Mouse (Mus musculus) B cell, adult 67 days (primary cell): Measurements from ENCODE around the gene Gm20403. TPM values are rescaled to one million over a fixed set of nuclear protein-coding genes. Genes with fewer than 3 reads are reported as not detected.

Source experiments
- total RNA-seq, 2 experiments: library from RNA; stranded (reverse); gene quantifications; 4 replicates each; pipeline ENCODE4 v1.2.4; 2023

The Gm20403 gene
- total RNA-seq = not detected

DNA sequence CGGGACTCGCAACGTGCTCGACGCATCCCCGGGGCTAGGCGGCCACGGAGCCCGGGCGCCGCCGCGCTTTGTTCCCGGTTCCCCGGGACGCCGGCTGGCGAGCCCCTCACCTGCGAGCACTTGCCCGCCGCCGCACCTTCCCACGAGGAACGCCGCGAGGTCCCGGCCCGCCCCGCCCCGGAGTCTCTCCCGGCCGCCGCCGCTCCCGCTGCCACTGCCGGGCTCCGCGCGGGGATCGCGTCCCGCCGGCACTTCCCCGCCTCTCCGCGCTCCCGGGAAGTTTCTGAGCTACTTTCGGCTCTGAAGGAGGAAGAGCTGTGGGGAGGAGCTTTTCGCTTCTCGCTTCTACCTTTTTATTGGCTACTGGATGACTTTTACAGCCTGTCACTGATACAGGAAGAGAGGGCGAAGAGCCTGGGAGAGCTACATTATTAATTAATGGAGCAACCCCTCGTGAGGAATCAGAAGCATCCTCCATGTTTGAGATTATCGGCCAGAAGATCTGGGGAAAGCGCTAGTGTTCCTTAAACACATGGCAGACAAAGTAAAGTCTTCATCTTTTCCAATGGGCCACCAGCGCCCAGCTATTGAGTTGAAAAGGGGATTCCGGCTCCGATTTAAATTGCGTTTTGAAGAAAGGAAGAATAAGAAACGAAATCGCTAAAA is at the start of gene Gm20403:
TSS of gene Gm20403 (minus strand) at position 478 of the 666 bp plus-strand sequence.

DNA sequence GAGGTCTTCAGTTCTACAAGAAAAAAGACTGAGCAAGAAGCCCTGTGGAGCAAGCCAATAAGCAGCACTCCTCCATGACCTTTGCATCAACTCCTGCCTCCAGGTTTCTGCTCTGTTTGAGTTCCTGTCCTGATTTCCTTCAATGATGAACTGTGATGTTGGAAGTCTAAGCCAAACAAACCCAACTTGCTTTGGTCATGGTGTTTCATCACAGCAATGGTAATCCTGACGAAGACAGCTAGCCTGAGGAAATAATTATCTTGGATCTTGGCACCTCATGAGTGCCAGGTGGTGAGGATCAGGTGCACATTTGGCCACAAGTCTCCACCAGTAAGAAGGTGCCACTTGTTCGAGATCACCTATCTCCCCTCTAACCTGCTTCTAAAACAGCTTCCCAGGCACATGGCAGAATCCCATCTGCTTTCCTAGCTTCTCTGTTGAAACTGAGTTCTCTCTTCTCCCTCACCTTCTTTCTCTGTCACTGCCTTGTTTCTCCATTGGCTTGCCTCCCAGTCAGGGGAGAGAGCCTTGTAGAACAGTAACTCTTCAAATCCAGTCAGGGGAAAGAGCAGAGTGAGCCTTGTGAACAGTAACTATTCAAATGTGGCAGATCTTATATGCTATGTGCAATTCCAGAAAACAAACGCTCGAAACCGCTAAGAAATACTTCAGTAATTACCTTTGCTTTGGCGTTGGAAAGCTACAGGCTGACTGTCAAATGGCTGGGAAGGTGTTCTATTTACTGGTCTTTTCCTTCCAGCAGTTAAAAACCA is 27.5 kb upstream of the Gm20403 start, which contains the start of gene Baz1a:
TSS of gene Baz1a (minus strand) at position 723 of the 773 bp plus-strand sequence.

Other genes with a start within 250 kb of the Gm20403 start
- 10 to 100 TPM; 65.7 to 68.9 TPM for gene Snx6, start 190.8 kb downstream of the Gm20403 start, total RNA-seq
- gene Cfl2, start 123.7 kb downstream of the Gm20403 start, total RNA-seq = 10 to 100 TPM; 51.6 to 68.1 TPM
- gene Baz1a, start 27.8 kb upstream of the Gm20403 start, total RNA-seq = 100 to 1,000 TPM; 264 to 292 TPM
- 1 to 10 TPM; 7.1 to 8.1 TPM for gene 2700097O09Rik, start 93.6 kb upstream of the Gm20403 start, total RNA-seq
- gene Srp54a, start 93.7 kb upstream of the Gm20403 start, total RNA-seq = 10 to 100 TPM; 71.4 to 72.9 TPM
- 10 to 100 TPM in 1 of 2 experiments, 1 to 10 TPM in 1; 4.8 to 10.4 TPM for gene Fam177a, start 137.9 kb upstream of the Gm20403 start, total RNA-seq
- 10 to 100 TPM; 23.4 to 27.3 TPM for gene Srp54b, start 168.6 kb upstream of the Gm20403 start, total RNA-seq
- 1 to 10 TPM in 1 of 2 experiments, not detected in 1; 8.4 TPM for gene 1700047I17Rik2, start 213.1 kb upstream of the Gm20403 start, total RNA-seq
- 10 to 100 TPM; 23.0 to 26.2 TPM for gene Srp54c, start 243.6 kb upstream of the Gm20403 start, total RNA-seq